Mouse (Mus musculus): ENCODE data around the gene Frmd5.
"Not testable (repeated sequence)": the region's sequence is repeated elsewhere in the genome, so short reads cannot be mapped to it uniquely, and the experiment has no call there.

The Frmd5 gene

DNA sequence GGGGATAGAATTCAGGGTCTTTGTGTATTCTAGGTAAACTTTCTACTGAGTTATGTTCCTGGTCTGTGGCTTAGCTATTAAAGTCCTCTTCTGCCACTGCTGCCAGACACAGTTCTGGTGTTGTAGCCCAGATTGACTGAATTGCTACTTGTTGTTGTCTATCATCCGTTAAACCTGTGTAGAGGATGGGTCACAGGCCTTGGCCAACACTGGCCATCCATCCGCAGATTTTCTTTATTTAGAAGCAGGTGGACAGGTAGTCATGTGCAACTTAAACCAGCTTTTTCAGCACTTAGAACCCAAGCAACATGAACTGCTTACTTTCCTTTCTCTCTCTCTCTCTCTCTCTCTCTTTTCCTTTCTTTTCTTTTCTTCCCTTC lies 298.9 kb downstream of the Frmd5 start:
- in situ Hi-C loops (cut with MboI; ENCODE audit: low sequenced_read_pairs): no loop called here

DNA sequence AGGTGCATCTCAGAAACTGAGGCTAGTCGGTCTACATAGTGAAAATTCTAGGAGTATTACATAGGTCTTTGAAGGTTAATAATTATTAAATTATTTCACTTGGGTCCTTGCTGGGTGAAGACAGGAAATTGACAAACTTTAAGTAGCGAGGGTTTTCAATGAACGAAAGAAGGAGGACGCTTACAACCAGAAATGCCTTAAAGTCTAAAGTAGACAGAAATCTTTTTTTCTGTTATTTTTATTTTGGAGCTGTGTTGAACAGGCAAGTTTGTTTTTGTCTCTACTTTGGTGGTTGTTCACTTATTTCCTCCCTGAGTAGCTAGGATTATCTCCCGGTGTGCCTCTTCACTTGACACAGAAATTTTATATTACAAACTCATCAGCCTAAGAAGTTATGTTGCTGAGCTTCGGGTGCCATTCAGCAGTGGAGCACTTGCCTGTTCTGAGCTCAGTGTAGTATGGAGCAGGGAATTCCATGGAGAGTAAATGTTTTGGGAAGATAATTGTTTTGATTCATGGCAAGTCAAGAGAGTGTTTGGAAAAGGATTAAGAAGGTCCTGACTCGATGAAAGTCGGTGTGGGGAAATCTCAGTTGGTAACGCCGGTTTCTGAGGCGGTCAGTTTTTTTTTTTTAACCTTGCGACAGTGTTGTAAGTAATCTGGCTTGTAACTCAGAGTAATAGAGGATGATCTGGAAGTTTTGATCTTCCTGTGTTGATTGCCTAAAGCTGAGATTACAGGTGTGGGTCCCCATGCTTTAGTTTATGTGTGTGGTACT lies 299.5 kb downstream of the Frmd5 start:
- in situ Hi-C loops (cut with MboI; ENCODE audit: low sequenced_read_pairs): no loop called here

DNA sequence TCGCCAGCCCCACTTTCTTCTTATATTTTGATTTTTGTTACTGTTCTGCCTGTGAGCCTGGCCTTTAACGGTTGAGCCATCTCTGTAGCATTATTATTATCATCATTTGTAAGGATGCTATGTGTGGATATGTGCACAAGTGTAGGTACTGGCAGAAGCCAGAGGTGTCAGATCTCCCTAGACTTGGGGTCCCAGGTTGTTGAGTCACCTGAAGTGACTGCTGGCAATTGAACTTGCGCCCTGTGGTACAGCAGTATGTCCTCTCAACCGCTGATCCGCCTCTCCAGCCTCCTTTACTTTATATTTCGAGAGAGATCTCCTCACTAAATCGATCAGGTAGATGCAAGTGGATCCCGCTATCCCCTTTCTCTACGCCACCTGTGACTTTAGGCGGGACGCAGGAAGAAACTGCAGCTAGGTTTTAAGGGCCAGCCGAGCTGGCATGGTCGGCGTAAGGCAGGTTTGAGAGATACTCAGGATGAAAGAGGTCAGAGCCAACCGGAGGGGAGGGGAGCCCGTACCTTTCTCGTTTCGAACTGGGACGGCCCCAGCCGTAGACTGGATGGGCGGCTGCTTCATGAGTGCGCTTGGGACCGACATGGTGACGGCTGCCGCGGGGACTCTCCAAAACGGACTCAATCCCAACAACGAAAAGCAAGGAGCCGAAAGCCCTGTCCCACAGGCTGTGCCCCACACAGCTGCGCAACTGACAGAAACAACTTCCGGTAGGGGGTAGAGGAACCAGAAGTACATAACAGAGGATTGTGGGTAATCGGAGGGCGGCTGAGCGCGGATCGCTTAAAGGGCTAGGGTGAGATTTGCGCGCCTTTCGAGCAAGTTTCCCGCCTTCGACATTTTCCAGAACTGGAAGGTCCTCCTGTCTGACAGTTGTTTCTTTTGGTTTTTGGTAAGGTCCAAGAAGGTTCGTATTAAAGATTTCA lies 300.7 kb downstream of the Frmd5 start, which contains the start of the genes Mfap1a and Wdr76:
Mfap1a (minus strand) TSS at position 724 of the 941 bp plus-strand sequence.
Wdr76 (plus strand) TSS at position 782 of the 941 bp plus-strand sequence.
- in situ Hi-C loops (cut with MboI; ENCODE audit: low sequenced_read_pairs): not testable (repeated sequence)

DNA sequence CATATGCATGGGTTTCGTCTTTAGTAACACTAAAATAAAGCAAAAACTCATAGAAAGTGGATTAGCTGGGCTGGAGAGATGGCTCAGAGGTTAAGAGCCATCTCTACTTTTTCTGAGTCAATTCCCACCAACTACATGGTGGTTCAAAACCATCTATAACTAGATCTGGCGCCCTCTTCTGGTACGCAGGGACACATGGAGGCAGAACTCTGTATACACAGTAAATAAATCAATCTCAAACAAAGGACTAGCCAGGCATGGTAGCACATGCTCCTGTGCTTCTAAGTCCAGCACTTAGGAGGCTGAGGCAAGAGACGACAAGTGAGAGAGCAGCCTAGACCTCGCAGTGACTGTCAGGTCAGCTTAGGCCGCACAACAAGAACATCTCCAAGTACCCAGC lies 305.3 kb downstream of the Frmd5 start:
- in situ Hi-C loops (cut with MboI; ENCODE audit: low sequenced_read_pairs): not testable (repeated sequence)

All from CH12F3 (cell line).